Mouse (Mus musculus) left cerebral cortex, postnatal 10 days (tissue): Measurements from ENCODE around the gene Ttf1. TPM values are rescaled to one million over a fixed set of nuclear protein-coding genes. Genes with fewer than 3 reads are reported as not detected.

ENCODE experiments used
- DNase-seq, 2 experiments: peaks; one replicate each; pipeline ENCODE4 v3.0.0; 2021 to 2022; ENCODE audit warnings: low spot score in 2 of 2, mixed read lengths in 1 of 2; ENCODE audit errors: extremely low spot score in 1 of 2
- intact Hi-C: fragments of 180-260 bp; cut with DNase I; formaldehyde crosslinking; loops from one replicate; pipeline ENCODE4 v1.15.1; 2025
- total RNA-seq, 2 experiments: library from RNA; stranded (reverse); gene quantifications; 2 replicates each; pipeline ENCODE4 v1.2.3; 2021

Ttf1 gene
- 1 to 10 TPM; 9.1 to 9.6 TPM for total RNA-seq

DNA sequence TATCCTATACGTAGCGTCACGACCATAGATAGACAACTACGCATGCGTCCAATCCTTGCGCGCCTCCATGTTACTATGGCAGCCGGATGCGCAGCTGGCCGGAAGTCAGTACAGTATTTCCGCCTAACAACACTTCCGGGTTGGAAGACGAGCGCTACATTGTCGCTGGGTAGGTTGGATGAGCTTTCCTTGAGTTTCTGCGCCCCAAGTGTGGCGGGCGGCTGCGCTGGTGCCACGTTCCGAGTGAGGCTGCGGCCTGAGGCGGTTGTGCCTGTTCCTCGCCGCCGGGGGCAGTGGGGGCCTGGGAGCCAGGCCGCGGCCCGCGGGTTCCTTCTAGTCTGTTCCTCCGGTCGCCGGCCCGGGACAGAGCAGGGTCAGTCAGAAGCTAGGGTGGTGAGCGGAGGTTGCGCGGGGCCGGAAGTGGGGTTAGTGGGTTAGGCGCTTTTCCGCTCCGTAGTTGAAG lies at the start of gene Ttf1:
Ttf1 (plus strand) TSS at position 128 of the 463 bp plus-strand sequence.
- DNase-seq: peak; percentile 92 to 93
- intact Hi-C loops: no loop called here

- DNase-seq: no peak
- intact Hi-C loops: no loop called here
Measured at GRCm38 (mm10) chr2:29012523-29012922, 47.5 kb upstream of the Ttf1 start.

DNA sequence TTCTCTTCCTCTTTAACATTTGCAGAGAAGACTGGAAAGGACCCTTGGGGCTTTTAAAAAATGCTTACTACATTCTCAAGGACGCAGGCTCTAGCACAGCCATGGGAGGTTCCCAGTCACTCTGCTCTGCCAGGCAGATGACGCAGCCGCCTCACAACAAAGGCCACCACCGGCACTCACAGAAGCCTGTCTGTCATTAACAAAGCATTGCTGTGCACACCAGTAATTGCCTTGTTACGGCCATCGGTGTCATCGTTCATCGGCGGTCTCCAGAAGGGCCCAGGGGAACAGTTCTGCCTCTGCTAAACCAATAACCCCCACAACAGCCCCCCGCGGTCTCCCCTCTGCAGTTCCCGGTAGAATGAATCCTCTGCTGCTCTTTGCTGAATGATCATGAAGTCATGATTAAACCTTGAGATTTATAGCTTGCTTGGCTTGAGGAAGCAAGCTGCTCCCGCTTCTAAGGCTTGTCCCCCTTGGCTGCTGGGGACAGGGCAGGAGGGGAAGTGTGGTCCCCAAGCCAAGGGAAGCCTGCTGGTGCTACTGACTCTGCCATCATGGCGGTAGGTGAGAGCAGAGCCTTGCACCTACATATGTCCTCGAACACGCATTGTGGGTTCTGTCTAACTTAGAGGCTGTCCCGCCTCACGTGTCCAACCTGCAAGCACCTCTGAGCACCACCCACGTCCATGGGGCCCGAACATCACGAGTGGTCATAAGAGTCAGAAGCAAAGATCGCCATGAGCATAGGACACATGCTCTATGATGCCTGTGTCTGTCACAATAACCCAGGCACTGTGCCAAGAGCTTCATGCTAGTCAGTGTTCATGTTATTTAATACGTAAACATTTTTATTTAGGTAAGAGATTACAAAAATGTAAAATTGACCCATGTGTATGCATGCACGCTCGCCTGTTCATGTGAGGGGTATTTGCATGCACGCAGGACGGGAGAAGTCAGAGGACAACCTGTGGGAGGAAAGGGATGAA lies 43.2 kb upstream of the Ttf1 start:
- no peak for DNase-seq
- intact Hi-C loops: no loop called here

- DNase-seq: no peak
- intact Hi-C loops: no loop called here
Measured at GRCm38 (mm10) chr2:29018680-29019079, 41.4 kb upstream of the Ttf1 start.

- intact Hi-C loops: no loop called here
Measured at GRCm38 (mm10) chr2:29021025-29021424, 39.0 kb upstream of the Ttf1 start.

GRCm38 (mm10) chr2:29023001-29023400 lies 37.1 kb upstream of the Ttf1 start:
- intact Hi-C loops: no loop called here
- DNase-seq: no peak

More at GRCm38 (mm10) chr2:29021025-29021424, 39.0 kb upstream of the Ttf1 start:
- no peak for DNase-seq

DNA sequence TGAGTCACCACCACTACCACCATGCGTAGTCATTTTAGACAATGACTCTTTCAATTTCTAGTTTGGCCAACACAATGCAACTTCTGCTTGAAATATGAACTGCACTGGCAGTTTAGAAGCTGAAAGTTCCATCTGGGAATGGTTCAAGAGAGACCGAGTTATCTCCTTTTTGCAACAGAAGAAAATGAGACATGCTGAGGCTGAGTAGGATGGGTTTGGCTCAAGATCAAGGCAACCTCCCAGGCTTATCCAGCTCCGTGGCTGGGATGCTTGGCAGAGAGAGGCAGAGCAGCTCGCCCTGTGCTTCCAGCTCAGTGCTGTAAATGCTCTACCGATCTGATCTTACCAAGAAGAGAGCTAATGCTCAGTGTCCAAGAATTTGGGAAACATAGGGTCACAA lies 34.8 kb upstream of the Ttf1 start:
- peak in 1 of 2 experiments; percentile 36 for DNase-seq
- intact Hi-C loops: no loop called here

DNA sequence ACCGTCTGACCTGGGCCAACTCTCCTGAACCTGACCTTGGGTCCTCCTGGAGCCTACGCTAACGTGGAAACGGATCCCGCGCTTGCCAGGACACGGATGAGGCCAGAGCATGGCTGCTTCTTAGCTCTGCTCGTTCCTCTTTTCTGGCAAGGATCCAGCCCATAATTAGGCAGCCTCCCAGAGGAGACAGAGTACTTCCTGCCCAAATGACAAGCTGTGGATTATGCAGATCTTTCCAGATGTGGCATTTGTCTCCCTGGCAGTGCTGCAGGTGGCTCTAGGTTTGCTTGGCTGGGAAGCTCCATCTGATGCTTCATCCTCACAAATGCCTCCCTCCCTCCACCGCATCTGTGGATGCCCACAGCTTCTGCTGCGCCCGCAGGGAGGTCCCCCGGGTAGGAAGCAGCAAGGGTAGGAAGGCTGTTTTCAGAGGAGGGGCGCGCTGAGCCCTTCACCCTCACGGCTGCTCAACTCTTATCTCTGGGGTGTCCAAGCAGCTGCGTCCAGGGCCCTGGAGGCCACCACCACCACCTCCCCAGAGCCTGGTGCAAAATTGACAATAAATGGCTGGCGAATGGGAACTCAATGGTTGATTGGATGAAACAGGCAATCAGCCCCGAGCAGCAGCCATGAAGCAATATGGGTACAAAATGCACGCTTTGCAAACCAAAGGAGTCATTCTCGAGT lies 29.9 kb upstream of the Ttf1 start:
- DNase-seq: peak in 1 of 2 experiments; percentile 30
- intact Hi-C loops: no loop called here

- intact Hi-C loops: no loop called here
Measured at GRCm38 (mm10) chr2:29031951-29032350, 28.1 kb upstream of the Ttf1 start.

DNA sequence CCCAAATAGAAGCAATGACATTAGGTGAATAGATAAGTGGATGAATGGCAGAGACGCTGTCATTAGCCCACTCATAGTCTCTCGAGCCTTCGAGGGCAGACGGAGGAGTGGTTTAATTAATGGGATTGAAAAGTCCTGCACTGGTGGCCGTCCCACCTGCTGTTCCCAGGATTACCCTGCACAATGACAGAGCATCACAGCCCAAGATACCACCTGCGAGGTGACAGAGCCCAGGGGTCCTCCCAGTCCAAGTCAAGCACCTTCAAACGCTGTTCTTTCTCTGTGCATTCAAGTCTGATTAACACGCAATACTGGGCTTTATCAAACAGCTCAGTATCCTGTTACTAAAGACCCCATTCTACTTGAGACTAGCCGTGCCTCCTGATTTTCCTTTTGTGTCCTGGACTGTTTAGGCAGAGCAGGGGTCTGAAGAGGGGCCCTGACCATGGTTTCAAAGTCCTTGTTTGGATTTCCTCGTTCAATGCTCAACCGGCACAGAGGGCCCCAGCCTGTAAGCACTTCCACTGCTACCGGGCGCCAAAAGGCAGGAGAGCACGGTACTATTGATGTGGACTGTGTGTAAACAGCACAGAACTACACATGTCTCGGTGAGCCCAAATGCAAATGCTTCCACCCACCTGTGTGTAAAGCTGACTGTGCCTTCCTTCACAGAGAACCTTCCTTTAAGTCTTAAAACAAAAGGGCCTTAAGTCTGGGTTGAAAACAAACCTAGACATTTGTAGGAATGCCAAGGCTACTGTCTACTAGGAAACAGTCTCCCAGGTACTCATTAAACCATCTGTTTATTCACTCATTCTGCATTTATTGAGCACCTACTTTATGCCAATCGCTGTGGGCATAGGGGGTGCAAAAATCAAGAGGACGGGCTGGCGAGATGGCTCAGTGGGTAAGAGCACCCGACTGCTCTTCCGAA lies 25.3 kb upstream of the Ttf1 start:
- intact Hi-C loops: no loop called here

More at GRCm38 (mm10) chr2:29031951-29032350, 28.1 kb upstream of the Ttf1 start:
- DNase-seq: no peak

GRCm38 (mm10) chr2:29035698-29036097 lies 24.4 kb upstream of the Ttf1 start:
- intact Hi-C loops: no loop called here

More for the DNA sequence above, 25.3 kb upstream of the Ttf1 start:
- no peak for DNase-seq

DNA sequence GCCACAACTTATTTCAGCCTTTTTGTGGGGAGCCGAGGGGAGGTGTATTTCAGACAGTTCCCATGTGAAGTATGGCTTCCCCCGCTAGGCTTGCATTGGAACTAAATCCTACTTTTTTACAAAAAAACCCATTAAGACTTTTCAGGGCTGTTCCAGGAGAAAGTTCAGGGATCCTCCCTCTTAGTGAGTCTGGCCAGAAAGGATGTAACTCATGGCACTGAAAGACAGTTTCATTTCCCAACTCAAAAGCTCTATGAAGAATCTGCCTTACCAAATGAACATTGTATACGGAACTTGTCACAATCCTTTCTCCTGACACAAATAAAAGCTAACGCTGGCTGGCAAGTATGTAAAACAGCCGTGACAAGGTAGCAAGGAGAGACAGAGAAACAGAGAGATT lies 20.3 kb upstream of the Ttf1 start:
- DNase-seq: no peak
- intact Hi-C loops: no loop called here

More at GRCm38 (mm10) chr2:29035698-29036097, 24.4 kb upstream of the Ttf1 start:
- DNase-seq: no peak

DNA sequence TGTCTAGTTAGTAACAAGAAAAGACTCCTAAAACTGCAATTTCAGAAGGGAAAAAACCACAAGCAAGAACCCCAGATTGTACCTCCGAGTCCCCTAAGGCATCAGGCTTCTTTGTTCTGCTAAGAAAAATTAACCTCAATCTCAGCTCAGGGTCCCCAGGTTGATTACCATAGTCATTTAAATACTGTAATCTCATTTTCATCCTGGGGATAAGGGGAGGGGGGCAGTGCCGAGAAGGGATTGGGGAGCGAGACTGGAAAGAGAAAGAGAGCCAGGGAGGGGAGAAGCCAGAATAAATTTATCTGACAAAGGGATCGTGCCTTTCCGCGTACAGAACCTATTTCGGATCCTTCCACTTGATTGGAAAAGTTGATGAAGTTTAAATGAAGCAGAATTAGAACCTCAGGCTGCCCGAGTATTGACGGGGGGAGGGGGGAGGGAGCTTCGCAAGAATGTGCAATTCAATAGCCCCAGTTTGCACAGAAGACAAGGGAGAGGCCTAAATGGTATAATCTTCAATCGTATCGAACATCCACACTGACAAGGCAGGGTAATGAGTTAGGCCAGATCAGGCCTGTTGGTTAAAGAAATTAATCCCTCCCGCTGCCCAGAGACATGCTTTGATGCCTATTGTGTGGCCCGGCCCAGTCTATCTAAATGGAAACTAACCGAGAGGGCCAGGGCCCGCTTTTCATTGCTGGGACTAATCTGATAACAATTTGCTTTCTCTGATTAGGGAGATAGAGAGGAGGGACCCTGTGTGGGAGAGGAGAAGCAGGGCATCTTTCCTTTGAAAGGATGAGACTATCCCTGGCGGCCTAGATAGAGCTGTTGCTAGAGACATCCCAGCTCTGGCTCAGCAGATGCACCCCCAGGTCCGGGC lies 19.2 kb upstream of the Ttf1 start:
- intact Hi-C loops: no loop called here

GRCm38 (mm10) chr2:29041477-29041768 lies 18.6 kb upstream of the Ttf1 start:
- DNase-seq: no peak
- intact Hi-C loops: no loop called here

More for the DNA sequence above, 19.2 kb upstream of the Ttf1 start:
- DNase-seq: no peak

GRCm38 (mm10) chr2:29042124-29042523 lies 17.9 kb upstream of the Ttf1 start:
- intact Hi-C loops: no loop called here
- no peak for DNase-seq

DNA sequence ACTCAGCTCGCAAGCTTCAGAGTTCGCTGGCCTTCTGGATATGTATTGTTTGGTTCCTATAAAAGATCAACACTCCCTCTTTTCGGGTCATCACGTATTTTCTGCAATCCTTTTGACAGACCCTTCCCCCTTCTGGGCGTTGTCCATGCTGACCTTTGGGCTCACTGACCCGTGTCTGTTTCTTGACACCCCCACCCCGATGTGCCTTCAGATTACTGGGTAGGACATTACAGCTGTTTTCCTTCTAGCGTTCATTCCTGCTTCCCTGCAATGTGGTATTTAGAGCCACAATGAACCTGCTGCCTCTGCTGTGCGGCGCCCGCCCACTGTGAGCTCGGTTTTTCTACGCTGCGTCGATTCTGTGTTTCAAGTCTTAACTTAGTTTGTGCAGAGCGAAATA lies 13.9 kb upstream of the Ttf1 start:
- intact Hi-C loops: no loop called here
- DNase-seq: no peak

GRCm38 (mm10) chr2:29051932-29052331 lies 8.1 kb upstream of the Ttf1 start:
- intact Hi-C loops: loop anchor here (2.0 kb wide), 1 partner anchor 295 kb away; no protein-coding TSS in a partner anchor
- DNase-seq: no peak
